Mouse (Mus musculus) c-Kit-negative CD71-positive TER-119-positive erythroid progenitor cells, embryonic 14.5 days (primary cell): ENCODE data around the gene Napepld.
A peak's percentile ranks its signal among the peaks of the same experiment; 100 is the strongest.
"Not testable (repeated sequence)": the region's sequence is repeated elsewhere in the genome, so short reads cannot be mapped to it uniquely, and the experiment has no call there.

Experiments used
- DNase-seq: peaks from one replicate; pipeline ENCODE4 v3.0.0-alpha.2; 2013; ENCODE audit warnings: low read depth, low spot score

The Napepld gene

GRCm38 (mm10) chr5:21667191-21668137 is 33.7 kb downstream of the Napepld start:
- DNase-seq: no peak

GRCm38 (mm10) chr5:21663081-21663480 is 38.1 kb downstream of the Napepld start:
- no peak for DNase-seq

GRCm38 (mm10) chr5:21660850-21661249 is 40.3 kb downstream of the Napepld start:
- DNase-seq: no peak

- DNase-seq: no peak
Measured at GRCm38 (mm10) chr5:21658623-21659395, 42.4 kb downstream of the Napepld start.

- DNase-seq: no peak
Measured at GRCm38 (mm10) chr5:21658038-21658437, 43.2 kb downstream of the Napepld start.

GRCm38 (mm10) chr5:21656912-21657311 is 44.3 kb downstream of the Napepld start:
- DNase-seq: no peak

- DNase-seq: no peak
Measured at GRCm38 (mm10) chr5:21651885-21652612, 49.1 kb downstream of the Napepld start.

- DNase-seq: no peak
Measured at GRCm38 (mm10) chr5:21650736-21651135, 50.5 kb downstream of the Napepld start.

GRCm38 (mm10) chr5:21646133-21646491 is 55.1 kb downstream of the Napepld start:
- DNase-seq: no peak

- peak; percentile 58 for DNase-seq
Measured at GRCm38 (mm10) chr5:21645439-21646132, 55.6 kb downstream of the Napepld start, which contains the start of the genes Fbxl13 and Armc10. Fbxl13 (minus strand) TSS chr5:21645634. Armc10 (plus strand) TSS chr5:21645813.

GRCm38 (mm10) chr5:21644891-21645438 is 56.2 kb downstream of the Napepld start:
- no peak for DNase-seq

- no peak for DNase-seq
Measured at GRCm38 (mm10) chr5:21643606-21644005, 57.6 kb downstream of the Napepld start.

- DNase-seq: no peak
Measured at GRCm38 (mm10) chr5:21640961-21641360, 60.2 kb downstream of the Napepld start.

- DNase-seq: no peak
Measured at GRCm38 (mm10) chr5:21625916-21626315, 75.3 kb downstream of the Napepld start.

- no peak for DNase-seq
Measured at GRCm38 (mm10) chr5:21616450-21617009, 84.7 kb downstream of the Napepld start.

GRCm38 (mm10) chr5:21614299-21614698 is 86.9 kb downstream of the Napepld start:
- not testable (repeated sequence) for DNase-seq
